Mouse (Mus musculus) liver, embryonic 14.5 days (tissue): ENCODE data around the gene Ccr2.
"Not testable (repeated sequence)": the region's sequence is repeated elsewhere in the genome, so short reads cannot be mapped to it uniquely, and the experiment has no call there.

Experiments
- CTCF ChIP-seq: IDR thresholded peaks from 2 replicates; pipeline ENCODE4 v1.5.1; 2016; ENCODE audit warnings: antibody characterized with exemption, low read depth, control low read depth
- EP300 ChIP-seq: IDR thresholded peaks from 2 replicates; pipeline ENCODE4 v1.6.1; 2016; ENCODE audit warnings: antibody characterized with exemption, low read depth

- TF ChIP-seq CTCF, EP300: not testable (repeated sequence)
These were observed 33.2 kb downstream of the Ccr2 start for GRCm38 (mm10) chr9:124134919-124135318.
